Mouse (Mus musculus) liver, adult 2 months (tissue): ENCODE measurements at regions not wholly inside any gene's neighbourhood (a gene's known extent, or its start where the extent isn't known, plus 50 kb on each side); places are given as distances from the start of the nearest gene placed in this dataset.

ENCODE experiments used
- DNase-seq: peaks from one replicate; pipeline ENCODE4 v3.0.0-alpha.2; 2011; ENCODE audit warnings: low read depth, low spot score; ENCODE audit errors: extremely low read depth
- H3K27ac ChIP-seq: fragments of 200-500 bp; replicated peaks from 2 replicates; pipeline ENCODE4 v1.5.1; 2012; ENCODE audit warnings: low read depth, mild to moderate bottlenecking, control low read depth, inconsistent platforms, low read length; ENCODE audit not compliant: insufficient read depth
- H3K27me3 ChIP-seq: fragments of 200-500 bp; 2 replicates; pipeline ENCODE4 v1.6.1; 2012; ENCODE audit warnings: mild to moderate bottlenecking, moderate library complexity, low read length, inconsistent platforms; ENCODE audit not compliant: control insufficient read depth, insufficient read depth
- H3K36me3 ChIP-seq: fragments of 200-500 bp; 2 replicates; pipeline ENCODE4 v1.6.1; 2012; ENCODE audit warnings: low read length, inconsistent platforms; ENCODE audit not compliant: control insufficient read depth, insufficient read depth
- H3K4me1 ChIP-seq: fragments of 200-500 bp; 2 replicates; pipeline ENCODE4 v1.6.1; 2011; ENCODE audit warnings: low read length; ENCODE audit not compliant: control insufficient read depth, insufficient read depth
- H3K4me3 ChIP-seq: fragments of 200-500 bp; 2 replicates; pipeline ENCODE4 v1.5.1; 2011; ENCODE audit warnings: low read depth, mild to moderate bottlenecking, control low read depth, low read length, moderate library complexity; ENCODE audit not compliant: insufficient read depth
- H3K79me2 ChIP-seq: fragments of 200-500 bp; 2 replicates; pipeline ENCODE4 v1.6.1; 2012; ENCODE audit warnings: inconsistent platforms, mild to moderate bottlenecking, low read length, moderate library complexity; ENCODE audit not compliant: control insufficient read depth, insufficient read depth
- H3K9ac ChIP-seq: fragments of 200-500 bp; 2 replicates; pipeline ENCODE4 v1.6.1; 2012; ENCODE audit warnings: low read depth, mild to moderate bottlenecking, control low read depth, inconsistent platforms, low read length
- CTCF ChIP-seq: fragments of 200-500 bp; IDR thresholded peaks from 2 replicates; pipeline ENCODE4 v1.5.1; 2011; ENCODE audit warnings: low read depth, low read length, control low read depth
- POLR2A ChIP-seq: fragments of 200-500 bp; IDR thresholded peaks from 2 replicates; pipeline ENCODE4 v1.6.1; 2011; ENCODE audit warnings: low read length, control low read depth; ENCODE audit not compliant: insufficient read depth; ENCODE audit errors: extremely low read depth
- WGBS: fragments of 180-500 bp; shearing (Covaris S2); methylation state at CpG from one replicate; pipeline ENCODE4 v1.1.7; 2018; 5-methylcytosine and 5-hydroxymethylcytosine counted together

DNA sequence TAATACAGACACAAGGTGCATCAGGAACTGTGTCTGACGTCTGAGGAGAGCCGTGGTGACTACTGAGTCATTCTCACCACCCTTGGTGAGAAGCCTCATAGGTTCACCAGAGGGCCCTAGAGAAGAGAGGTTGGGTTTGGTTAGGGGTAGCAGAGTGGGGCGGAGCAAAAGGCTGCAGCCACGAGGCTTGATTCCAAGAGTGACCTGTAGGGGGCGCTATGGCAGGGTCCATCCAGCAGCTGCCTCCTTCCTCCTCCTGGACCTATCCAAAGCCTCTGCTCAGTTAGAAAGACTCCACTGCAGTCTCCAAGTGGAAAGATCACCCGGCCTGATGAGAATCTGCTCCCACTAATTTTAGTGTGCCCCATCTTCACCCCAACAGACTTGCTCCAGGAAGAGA is 149.3 kb upstream of the Kazn start:
- no peaks in the 10 kb centered on the region for H3K36me3 ChIP-seq
- no peaks in the 10 kb centered on the region for H3K4me1 ChIP-seq
- no peak for DNase-seq
- no peaks in the 10 kb centered on the region for H3K79me2 ChIP-seq
- 72% methylated on average over 6 of the region's 6 CpGs for WGBS
- no peak overlapping the region for H3K4me3 ChIP-seq
- H3K27me3 ChIP-seq = no peaks in the 10 kb centered on the region
- H3K27ac ChIP-seq = no peak overlapping the region
- TF ChIP-seq CTCF (peak; percentile 37), POLR2A (no peak)
- H3K9ac ChIP-seq = no peak overlapping the region

DNA sequence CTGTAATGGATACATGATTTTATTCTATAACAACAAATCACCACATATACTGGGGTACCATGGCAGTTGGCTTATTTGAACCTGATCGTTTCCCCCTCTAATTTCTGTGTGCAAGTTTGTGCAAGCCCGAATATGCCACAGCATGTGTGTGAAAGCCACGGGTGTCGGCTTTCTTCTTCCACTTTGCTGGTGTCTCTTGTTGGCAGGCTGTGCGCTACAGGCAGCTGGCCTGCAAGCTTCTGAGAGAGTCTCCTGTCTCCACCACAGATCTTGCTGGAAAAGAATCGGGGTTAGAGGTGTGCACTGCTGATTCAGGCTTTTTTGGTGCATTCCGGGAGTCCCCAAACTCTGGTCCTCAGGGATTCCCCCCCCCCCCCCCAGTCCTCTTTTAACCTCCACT is 142.0 kb upstream of the Kazn start:
- no peak overlapping the region for H3K4me3 ChIP-seq
- H3K27me3 ChIP-seq = no peaks in the 10 kb centered on the region
- 84% methylated on average over 7 of the region's 7 CpGs for WGBS
- H3K36me3 ChIP-seq = no peaks in the 10 kb centered on the region
- H3K9ac ChIP-seq = no peak overlapping the region
- H3K4me1 ChIP-seq = no peaks in the 10 kb centered on the region
- no peak for DNase-seq
- TF ChIP-seq CTCF = no peak
- TF ChIP-seq POLR2A = no peak
- no peaks in the 10 kb centered on the region for H3K79me2 ChIP-seq
- H3K27ac ChIP-seq = no peak overlapping the region

DNA sequence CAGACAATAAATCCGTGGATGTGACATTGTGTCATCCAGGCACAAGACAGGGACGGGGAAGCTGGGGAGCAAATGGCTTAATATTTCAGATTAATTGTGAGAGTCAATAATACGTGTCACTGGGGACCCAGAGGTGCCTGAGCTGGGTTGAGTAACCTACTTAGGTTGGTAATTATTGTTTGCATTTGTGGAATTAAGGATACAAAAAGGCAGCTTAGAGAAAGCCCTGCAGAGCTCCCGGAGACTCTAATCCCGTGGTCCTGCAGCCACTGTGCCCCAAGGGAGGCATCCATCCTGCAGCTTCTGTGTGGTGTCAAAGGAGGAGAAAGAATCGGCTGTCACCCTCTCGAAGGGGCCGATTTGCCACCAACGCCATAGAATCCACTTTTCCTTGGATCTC is 139.3 kb upstream of the Kazn start:
- Histone ChIP-seq H3K79me2 (no peaks in the 10 kb centered on the region), H3K9ac (no peak overlapping the region), H3K4me3 (no peak overlapping the region), H3K4me1 (no peaks in the 10 kb centered on the region), H3K36me3 (no peaks in the 10 kb centered on the region), H3K27ac (no peak overlapping the region), H3K27me3 (no peaks in the 10 kb centered on the region)
- TF ChIP-seq POLR2A (no peak), CTCF (no peak)
- DNase-seq = no peak
- whole genome bisulfite sequencing = 57% methylated on average over 9 of the region's 9 CpGs

DNA sequence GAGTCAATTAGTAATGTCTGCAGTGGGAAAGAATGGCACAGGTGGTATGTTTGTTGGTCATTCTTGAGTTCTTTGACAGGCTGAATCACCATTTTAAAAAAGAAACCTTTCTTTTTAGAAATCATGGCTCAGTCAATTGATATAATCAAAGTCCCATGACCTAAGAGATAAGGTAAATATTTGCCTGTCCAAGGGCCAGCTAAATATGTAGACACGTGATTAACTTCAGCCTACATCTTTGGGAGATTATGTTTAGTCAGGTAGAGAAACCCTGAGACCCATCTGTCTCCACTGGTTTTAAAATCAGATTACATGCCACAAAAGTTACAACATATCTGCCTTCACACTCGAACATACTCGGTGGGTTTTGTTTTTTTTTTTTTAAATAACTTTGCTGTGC is 128.6 kb upstream of the Kazn start:
- H3K27me3 ChIP-seq = no peaks in the 10 kb centered on the region
- TF ChIP-seq POLR2A (no peak), CTCF (no peak)
- DNase-seq = peak; percentile 54
- no peaks in the 10 kb centered on the region for H3K79me2 ChIP-seq
- H3K9ac ChIP-seq = no peak overlapping the region
- H3K4me3 ChIP-seq = no peak overlapping the region
- no peak overlapping the region for H3K27ac ChIP-seq
- no peaks in the 10 kb centered on the region for H3K36me3 ChIP-seq
- no peaks in the 10 kb centered on the region for H3K4me1 ChIP-seq
- WGBS = 7% methylated on average over 3 of the region's 3 CpGs

DNA sequence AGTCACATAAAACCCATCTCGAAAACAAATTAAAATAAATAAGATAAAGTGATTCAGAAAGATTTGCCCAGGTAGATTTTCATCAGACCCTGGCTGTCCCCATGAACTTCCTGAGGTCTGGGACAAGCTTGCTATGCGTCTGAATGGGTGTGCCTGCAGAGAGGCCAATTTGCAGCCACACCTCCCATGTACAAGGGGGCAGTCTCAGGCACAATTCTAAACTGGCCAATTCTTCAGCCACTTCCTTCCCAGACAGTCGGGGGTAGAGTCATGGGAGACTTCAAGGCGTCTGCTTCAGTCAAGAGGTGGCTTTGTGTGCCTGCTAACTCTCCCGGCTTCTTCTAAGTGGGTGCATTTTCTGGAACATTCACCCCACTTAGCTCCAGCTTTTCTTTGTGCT is 122.9 kb upstream of the Kazn start:
- DNase-seq = no peak
- Histone ChIP-seq H3K36me3 (no peaks in the 10 kb centered on the region), H3K27me3 (no peaks in the 10 kb centered on the region), H3K79me2 (no peaks in the 10 kb centered on the region), H3K27ac (no peak overlapping the region), H3K4me1 (no peaks in the 10 kb centered on the region), H3K9ac (no peak overlapping the region), H3K4me3 (no peak overlapping the region)
- TF ChIP-seq POLR2A (no peak), CTCF (no peak)
- WGBS = 72% methylated on average over 5 of the region's 5 CpGs

DNA sequence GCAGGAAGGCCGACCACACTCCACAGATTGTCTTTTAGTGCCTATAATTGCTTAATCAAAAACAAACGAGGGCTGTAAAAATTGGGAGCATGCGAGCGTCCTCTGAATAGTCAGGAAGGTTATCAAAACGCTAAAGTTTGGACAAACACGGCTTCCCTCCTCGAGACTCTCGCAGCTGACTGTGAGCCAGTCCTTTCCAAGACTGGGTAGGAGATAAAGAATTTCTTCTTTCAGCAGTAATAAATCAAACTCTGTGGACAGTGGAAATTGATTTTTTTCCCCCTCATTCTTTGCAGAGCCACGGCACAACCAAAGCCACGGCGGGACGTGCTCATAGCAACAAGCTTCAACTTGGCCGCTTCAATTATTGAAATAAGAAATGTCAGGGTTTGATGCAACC is 119.7 kb upstream of the Kazn start:
- no peak overlapping the region for H3K27ac ChIP-seq
- no peaks in the 10 kb centered on the region for H3K4me1 ChIP-seq
- H3K27me3 ChIP-seq = no peaks in the 10 kb centered on the region
- H3K4me3 ChIP-seq = no peak overlapping the region
- 22% methylated on average over 13 of the region's 13 CpGs for WGBS
- no peak for TF ChIP-seq POLR2A
- no peak for TF ChIP-seq CTCF
- no peaks in the 10 kb centered on the region for H3K79me2 ChIP-seq
- no peaks in the 10 kb centered on the region for H3K36me3 ChIP-seq
- H3K9ac ChIP-seq = no peak overlapping the region
- DNase-seq = no peak
